Mouse (Mus musculus) lung, postnatal 0 days (tissue): Measurements from ENCODE around the gene Rnf157. TPM values are rescaled to one million over a fixed set of nuclear protein-coding genes. Genes with fewer than 3 reads are reported as not detected.
A peak's percentile ranks its signal among the peaks of the same experiment; 100 is the strongest.

ENCODE experiments used
- ATAC-seq: fragments of 200-750 bp; cut with Nextera tagmentation; 2 replicates; pipeline ENCODE4 v1.8.0; 2017; ENCODE audit warnings: moderate library complexity
- DNase-seq: peaks from one replicate; pipeline ENCODE4 v3.0.0-alpha.2; 2016; ENCODE audit warnings: low spot score
- H3K27ac ChIP-seq: fragments of 300-500 bp; sonication (generic); 2 replicates; pipeline ENCODE4 v1.5.1; 2014; ENCODE audit warnings: antibody characterized with exemption, mild to moderate bottlenecking, low read length, mixed read lengths
- H3K27me3 ChIP-seq: fragments of 300-500 bp; sonication (generic); replicated peaks from 2 replicates; pipeline ENCODE4 v1.6.1; 2014; ENCODE audit warnings: low read length, mixed read lengths; ENCODE audit not compliant: insufficient read depth
- H3K36me3 ChIP-seq: fragments of 300-500 bp; sonication (generic); 2 replicates; pipeline ENCODE4 v1.6.1; 2014; ENCODE audit warnings: low read length, mixed read lengths; ENCODE audit not compliant: insufficient read depth
- H3K4me1 ChIP-seq: fragments of 300-500 bp; sonication (generic); 2 replicates; pipeline ENCODE4 v1.6.1; 2014; ENCODE audit warnings: antibody characterized with exemption, low read depth, low read length, mixed read lengths; ENCODE audit not compliant: insufficient read depth
- H3K4me2 ChIP-seq: fragments of 300-500 bp; sonication (generic); replicated peaks from 2 replicates; pipeline ENCODE4 v1.6.1; 2014; ENCODE audit warnings: low read depth, mild to moderate bottlenecking, low read length, moderate library complexity, mixed read lengths
- H3K4me3 ChIP-seq: fragments of 300-500 bp; sonication (generic); 2 replicates; pipeline ENCODE4 v1.5.1; 2014; ENCODE audit warnings: low read depth, low read length
- H3K9ac ChIP-seq: fragments of 300-500 bp; sonication (generic); replicated peaks from 2 replicates; pipeline ENCODE4 v1.6.1; 2014; ENCODE audit warnings: low read depth, mild to moderate bottlenecking
- H3K9me3 ChIP-seq: fragments of 300-500 bp; sonication (generic); 2 replicates; pipeline ENCODE4 v1.6.1; 2016; ENCODE audit warnings: low read length, mixed read lengths
- CTCF ChIP-seq: IDR thresholded peaks from 2 replicates; pipeline ENCODE4 v1.5.1; 2016; ENCODE audit warnings: antibody characterized with exemption, mild to moderate bottlenecking
- EP300 ChIP-seq: IDR thresholded peaks from 2 replicates; pipeline ENCODE4 v1.6.1; 2016; ENCODE audit warnings: antibody characterized with exemption, mild to moderate bottlenecking, control low read depth
- WGBS: fragments of 180-500 bp; shearing (Covaris S2); extraction: QIAGEN DNeasy Blood & Tissue Kit; methylation state at CpG from one replicate; pipeline ENCODE4 v1.1.7; 2014; 5-methylcytosine and 5-hydroxymethylcytosine counted together
- polyA plus RNA-seq: library from polyadenylated mRNA; unstranded; fragments of >200 nt; fragmentation: Nextera tagmentation; extraction: Ambion mirVana; gene quantifications from 2 replicates; pipeline ENCODE4 v1.2.1, GENCODE M21; 2015

The Rnf157 gene
- polyA plus RNA-seq, 1 experiment from 2014 or later = 1.4 TPM

DNA sequence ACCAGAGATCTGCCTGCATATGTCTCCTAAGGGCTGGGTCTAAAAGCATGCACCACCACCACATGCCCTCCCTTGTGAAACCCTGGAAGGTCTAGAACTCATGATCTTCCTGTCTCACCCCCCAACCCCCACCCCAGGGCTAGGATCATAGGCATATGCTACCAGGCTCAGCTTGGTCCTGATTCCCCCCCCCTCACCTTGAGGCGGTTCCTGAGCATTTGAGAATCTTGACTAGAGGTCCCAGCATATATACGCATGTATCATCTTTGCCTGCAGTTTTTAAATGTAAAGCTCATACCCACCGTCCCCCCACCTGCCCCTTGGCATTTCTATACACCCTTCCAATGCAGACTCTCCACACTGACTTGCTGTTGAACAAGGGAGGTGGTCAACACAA lies 15.9 kb downstream of the Rnf157 start:
- no peak overlapping the region for H3K9ac ChIP-seq
- ATAC-seq = no peak
- no peaks in the 10 kb centered on the region for H3K9me3 ChIP-seq
- H3K4me3 ChIP-seq = no peak overlapping the region
- no peaks in the 10 kb centered on the region for H3K4me1 ChIP-seq
- TF ChIP-seq CTCF = no peak
- TF ChIP-seq EP300 = no peak
- 97% methylated on average over 3 of the region's 3 CpGs for WGBS
- 0 out of 2 replicates have a peak, but pooled peaks cover 9% of the 10 kb centered on the region for H3K36me3 ChIP-seq
- DNase-seq = no peak
- H3K27ac ChIP-seq = no peak overlapping the region
- no peak overlapping the region for H3K4me2 ChIP-seq
- no peaks in the 10 kb centered on the region for H3K27me3 ChIP-seq

DNA sequence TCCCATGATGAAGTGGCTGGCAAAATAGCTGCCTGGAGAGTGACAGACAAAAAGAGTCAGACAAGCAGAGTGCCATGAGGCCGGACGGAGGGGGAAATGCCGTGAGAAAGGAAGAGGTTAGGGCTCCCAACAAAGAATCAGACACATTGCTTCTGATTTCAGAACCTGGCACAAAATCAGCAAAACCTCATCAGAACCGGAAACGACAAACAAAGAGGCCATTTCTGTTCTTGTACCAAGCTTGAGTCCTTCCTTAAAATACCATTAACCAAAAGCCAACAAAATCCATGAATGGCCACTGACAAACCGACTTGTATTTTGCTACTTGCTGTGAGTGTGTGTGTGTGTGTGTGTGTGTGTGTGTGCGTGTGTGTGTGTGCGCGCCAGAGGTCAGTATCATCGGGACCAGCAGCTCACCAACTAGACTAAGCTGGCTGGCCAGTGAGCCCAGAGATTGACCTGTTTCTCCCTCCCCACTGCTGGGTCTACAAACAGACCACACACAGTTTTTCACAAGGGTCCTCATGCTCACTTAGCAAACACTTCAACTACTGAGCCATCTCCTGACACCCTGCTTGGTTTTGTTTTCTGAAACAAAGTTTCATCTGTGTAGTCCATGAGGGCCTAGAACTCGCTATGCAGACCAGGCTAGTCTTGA lies 16.4 kb downstream of the Rnf157 start:
- H3K9ac ChIP-seq = no peak overlapping the region
- H3K4me3 ChIP-seq = no peak overlapping the region
- 55% methylated on average over 11 of the region's 11 CpGs for WGBS
- no peaks in the 10 kb centered on the region for H3K4me1 ChIP-seq
- H3K36me3 ChIP-seq = 0 out of 2 replicates have a peak, but pooled peaks cover 9% of the 10 kb centered on the region
- DNase-seq = peak; percentile 6
- no peak overlapping the region for H3K27ac ChIP-seq
- H3K27me3 ChIP-seq = no peaks in the 10 kb centered on the region
- no peak for ATAC-seq
- no peak for TF ChIP-seq EP300
- TF ChIP-seq CTCF = no peak
- no peak overlapping the region for H3K4me2 ChIP-seq
- no peaks in the 10 kb centered on the region for H3K9me3 ChIP-seq

DNA sequence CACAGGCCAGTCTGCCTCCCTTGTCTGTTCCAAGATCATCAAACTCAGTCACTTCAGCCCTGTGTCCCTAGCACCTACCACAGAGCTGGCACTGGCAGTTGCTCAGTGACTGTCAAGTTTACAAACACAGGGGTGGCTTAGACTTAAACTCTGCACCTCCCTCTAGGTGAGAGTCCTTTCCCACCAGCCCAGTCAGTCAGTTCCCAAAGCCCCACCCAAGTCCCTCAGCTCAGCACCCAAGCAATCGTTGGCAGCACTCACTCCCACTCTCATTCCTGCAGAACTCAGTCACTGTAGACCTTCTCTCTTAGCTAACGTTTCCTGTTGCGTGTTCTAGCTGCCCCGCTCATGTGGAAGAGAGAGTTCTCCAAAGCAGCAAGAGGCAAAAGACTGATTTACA lies 18.1 kb downstream of the Rnf157 start:
- no peak overlapping the region for H3K4me3 ChIP-seq
- WGBS = 51% methylated on average over 4 of the region's 4 CpGs
- H3K36me3 ChIP-seq = 0 out of 2 replicates have a peak, but pooled peaks cover 9% of the 10 kb centered on the region
- H3K9ac ChIP-seq = no peak overlapping the region
- TF ChIP-seq EP300 = no peak
- ATAC-seq (peak; percentile 71), DNase-seq (peak; percentile 65)
- H3K27ac ChIP-seq = peak overlapping the region; percentile 59
- H3K9me3 ChIP-seq = no peaks in the 10 kb centered on the region
- H3K27me3 ChIP-seq = no peaks in the 10 kb centered on the region
- 0 out of 2 replicates have a peak overlapping the region, but pooled peaks have one; percentile 11 for H3K4me2 ChIP-seq
- no peaks in the 10 kb centered on the region for H3K4me1 ChIP-seq

DNA sequence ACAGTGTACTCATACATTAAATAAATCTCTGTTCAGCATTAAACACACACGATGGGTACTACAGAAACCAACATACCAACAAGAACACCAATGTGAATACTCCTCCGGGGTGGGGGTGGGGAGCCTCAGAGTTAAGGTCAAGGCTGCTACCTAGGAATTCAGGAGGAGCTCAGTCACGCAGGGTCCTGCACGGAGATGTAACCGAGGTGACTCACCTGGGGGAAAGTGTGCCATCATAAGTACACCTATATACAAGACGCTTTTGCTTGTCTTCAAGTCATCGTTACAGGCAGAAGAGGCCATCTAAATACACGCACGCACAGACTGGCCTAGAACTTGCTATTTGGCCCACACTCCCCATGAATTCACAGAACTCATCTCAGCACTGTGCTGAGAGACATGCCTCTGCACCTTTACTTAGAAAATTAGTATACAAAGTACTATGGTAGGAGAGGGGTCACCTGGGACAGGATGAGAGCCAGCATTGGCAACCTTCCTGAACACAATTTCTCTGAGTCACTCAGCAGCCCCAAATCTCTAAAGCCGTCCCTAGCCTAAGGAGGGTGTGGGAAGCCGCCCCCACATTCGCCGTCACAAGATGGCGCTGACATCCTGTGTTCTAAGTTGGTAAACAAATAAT lies 23.9 kb downstream of the Rnf157 start:
- 57% methylated on average over 14 of the region's 14 CpGs for WGBS
- Histone ChIP-seq H3K4me2 (peak overlapping the region; percentile 25; the same call in 1 of the 2 replicates), H3K4me1 (no peaks in the 10 kb centered on the region), H3K9me3 (no peaks in the 10 kb centered on the region), H3K27ac (peak overlapping the region; percentile 68), H3K4me3 (no peak overlapping the region), H3K36me3 (no peaks in the 10 kb centered on the region), H3K27me3 (no peaks in the 10 kb centered on the region), H3K9ac (no peak overlapping the region)
- DNase-seq = peak; percentile 82
- TF ChIP-seq EP300 = no peak
- no peak for TF ChIP-seq CTCF
- peak; percentile 85 for ATAC-seq

DNA sequence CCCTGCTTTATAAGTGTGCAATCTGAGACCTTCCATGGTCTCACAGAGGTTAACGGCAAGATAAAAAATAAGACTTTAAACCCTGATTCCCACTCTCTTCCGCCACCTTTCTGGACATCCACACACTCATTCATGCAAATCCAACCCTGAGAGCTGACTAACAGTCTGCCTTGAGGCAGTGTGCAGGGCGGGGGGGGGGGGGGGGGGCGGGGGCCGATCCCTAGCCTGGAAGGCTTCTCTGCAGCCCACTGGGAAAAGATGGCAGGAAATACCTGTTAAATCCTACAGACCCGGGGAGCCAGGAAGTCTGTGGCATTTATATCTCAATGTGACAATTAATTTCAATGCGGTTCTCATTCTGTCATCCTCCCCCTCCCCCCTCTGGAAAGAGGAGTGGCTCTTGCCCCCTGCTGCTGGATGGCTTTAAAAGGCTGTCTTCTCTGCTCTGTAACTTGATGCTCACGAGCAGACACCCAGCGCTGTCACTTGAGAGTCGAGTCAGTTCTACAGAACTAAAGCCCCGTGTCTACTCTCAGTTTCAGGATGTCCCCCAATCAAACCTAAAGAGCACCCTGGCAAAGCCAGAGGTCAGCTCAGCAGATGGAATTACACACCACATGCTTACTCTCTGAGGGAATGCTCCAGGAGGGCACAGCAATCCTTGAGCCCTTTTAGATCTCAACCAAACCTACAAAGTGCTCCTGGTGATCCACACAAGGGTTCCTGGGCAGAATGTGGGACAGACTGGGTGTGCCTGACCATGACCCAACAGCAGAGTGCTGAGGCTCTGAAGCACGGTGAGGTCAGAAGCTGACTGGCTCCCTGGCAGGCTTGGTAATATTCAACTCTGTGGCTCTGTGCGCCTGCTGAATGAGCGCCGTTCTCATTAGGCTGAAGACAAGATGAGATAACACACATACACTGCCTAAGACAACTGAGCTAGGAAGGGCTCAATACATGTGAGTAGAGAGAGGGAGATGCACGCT lies 25.5 kb downstream of the Rnf157 start:
- 0 out of 2 replicates have a peak, but pooled peaks have one; percentile 19 for TF ChIP-seq CTCF
- TF ChIP-seq EP300 = no peak
- Histone ChIP-seq H3K4me2 (peak overlapping the region; percentile 23), H3K27ac (peak overlapping the region; percentile 57), H3K4me3 (no peak overlapping the region), H3K36me3 (no peaks in the 10 kb centered on the region), H3K9ac (no peak overlapping the region), H3K27me3 (no peaks in the 10 kb centered on the region), H3K4me1 (no peaks in the 10 kb centered on the region), H3K9me3 (no peaks in the 10 kb centered on the region)
- DNase-seq (peak; percentile 61), ATAC-seq (peak; percentile 67)
- WGBS = 25% methylated on average over 14 of the region's 16 CpGs

DNA sequence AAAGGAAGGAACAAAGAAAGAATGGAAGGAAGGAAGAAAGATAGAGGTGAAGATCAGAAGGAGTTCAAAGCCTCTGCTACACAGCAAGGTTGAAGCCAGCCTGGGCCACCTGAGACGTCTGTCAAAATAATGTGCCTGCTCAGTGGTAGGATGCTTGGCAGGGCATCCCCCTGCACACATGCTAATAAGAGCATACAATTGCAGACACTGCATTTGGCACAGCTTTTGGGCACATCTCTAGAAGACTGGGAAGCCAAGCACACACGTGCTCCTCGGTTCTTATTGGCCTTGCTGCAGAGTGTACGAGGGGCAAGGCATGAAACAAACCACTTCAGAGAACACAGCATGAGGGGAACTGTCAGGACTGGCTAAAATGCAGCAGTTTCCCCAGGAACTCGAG lies 26.8 kb downstream of the Rnf157 start:
- Histone ChIP-seq H3K27me3 (no peaks in the 10 kb centered on the region), H3K9me3 (no peaks in the 10 kb centered on the region), H3K4me1 (no peaks in the 10 kb centered on the region), H3K27ac (no peak overlapping the region), H3K4me3 (no peak overlapping the region), H3K4me2 (no peak overlapping the region), H3K9ac (no peak overlapping the region), H3K36me3 (no peaks in the 10 kb centered on the region)
- ATAC-seq (no peak), DNase-seq (no peak)
- 53% methylated on average over 5 of the region's 5 CpGs for WGBS
- TF ChIP-seq CTCF = no peak
- no peak for TF ChIP-seq EP300
